Mouse (Mus musculus) ES-CJ7 (cell line): Measurements from ENCODE around the gene Hsd17b14.

Experiments used
- DNase-seq: peaks from one replicate; pipeline ENCODE4 v3.0.0; 2011; ENCODE audit warnings: low read depth, low spot score

The Hsd17b14 gene

DNA sequence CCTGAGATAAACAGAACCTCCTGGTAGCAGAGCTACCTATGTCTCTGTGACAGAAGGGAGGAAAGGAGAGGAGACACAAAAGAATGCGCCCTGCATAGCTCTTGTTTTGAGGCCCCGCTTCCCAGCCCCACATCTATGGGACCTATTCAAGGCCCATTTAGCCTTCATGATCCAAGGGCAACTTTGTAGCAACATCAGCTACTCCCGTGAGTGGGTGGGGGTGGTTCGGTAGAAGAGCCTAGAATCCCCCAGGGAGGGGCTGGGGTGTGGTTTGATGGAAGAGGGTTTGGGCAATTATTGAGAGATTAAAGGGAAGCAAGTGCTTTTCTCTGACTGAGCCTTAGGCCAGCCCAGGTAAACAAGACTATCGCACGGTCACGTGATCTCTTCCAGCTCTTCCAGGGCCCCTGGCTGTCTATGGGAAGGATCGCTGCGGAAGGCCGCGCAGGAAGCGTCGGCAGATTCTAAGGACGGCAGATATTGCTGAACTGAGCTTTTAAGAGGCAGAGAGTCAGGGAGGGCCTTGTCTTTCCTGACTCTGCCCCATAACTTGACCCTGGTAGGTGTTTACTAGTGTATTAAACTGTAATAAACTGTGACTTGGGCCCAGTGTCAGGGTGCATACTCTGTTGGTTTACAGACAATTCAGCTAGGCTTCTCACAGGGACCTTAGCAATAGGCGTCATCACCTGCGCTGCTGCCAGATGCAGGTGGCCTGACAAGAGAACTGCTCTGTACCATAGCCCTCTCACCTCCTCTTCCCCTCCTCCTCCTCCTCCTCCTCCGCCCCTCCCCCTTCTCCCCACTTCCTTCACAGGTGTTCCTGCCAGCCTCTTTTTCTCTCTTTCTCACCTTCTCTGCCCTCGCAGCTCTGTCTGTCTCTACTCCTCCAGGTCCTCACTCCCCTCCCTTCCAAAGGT, 44.5 kb downstream of the Hsd17b14 start:
- peak; percentile 35 for DNase-seq

GRCm38 (mm10) chr7:45605704-45606289, 51.1 kb downstream of the Hsd17b14 start:
- no peak for DNase-seq

DNA sequence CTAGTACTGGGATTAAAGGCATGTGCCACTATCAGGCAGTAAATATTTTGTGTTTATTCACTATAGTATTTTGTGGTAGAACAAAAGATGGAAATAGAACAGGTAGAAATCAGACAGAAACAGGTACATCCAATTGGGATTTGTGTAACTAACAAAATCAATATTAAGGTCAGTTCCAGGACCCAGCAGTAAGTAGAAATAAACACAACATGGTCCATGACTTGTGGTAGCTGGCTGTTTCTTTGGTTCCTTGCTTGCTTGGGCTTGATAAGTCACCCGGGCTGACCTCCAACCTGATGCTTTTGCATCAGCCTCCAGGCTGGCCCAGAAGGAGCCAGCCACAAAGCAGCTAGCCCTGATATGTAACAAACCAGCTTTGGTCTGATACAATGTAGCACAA, 54.8 kb downstream of the Hsd17b14 start:
- DNase-seq: no peak

- no peak for DNase-seq
Measured at GRCm38 (mm10) chr7:45616277-45616676, 61.6 kb downstream of the Hsd17b14 start.

GRCm38 (mm10) chr7:45617042-45617695, 62.5 kb downstream of the Hsd17b14 start, which contains the start of gene Fut1:
Gene Fut1, plus strand, starts transcription at chr7:45617289.
- peak; percentile 39 for DNase-seq
